Mouse (Mus musculus) embryonic fibroblast, embryonic 13.5 days (primary cell): ENCODE measurements at regions not wholly inside any gene's neighbourhood (a gene's known extent, or its start where the extent isn't known, plus 50 kb on each side); places are given as distances from the start of the nearest gene placed in this dataset.

Source experiments
- CTCF ChIP-seq: IDR thresholded peaks from 2 replicates; pipeline ENCODE4 v1.5.1; 2011; ENCODE audit warnings: mild to moderate bottlenecking, control low read depth, low read length, moderate library complexity, borderline replicate concordance; ENCODE audit not compliant: insufficient read depth
- POLR2A ChIP-seq: IDR thresholded peaks from 2 replicates; pipeline ENCODE4 v1.6.1; 2011; ENCODE audit warnings: low read depth, mild to moderate bottlenecking, control low read depth, low read length, moderate library complexity

- TF ChIP-seq CTCF (no peak), POLR2A (no peak)
Measured at GRCm38 (mm10) chr10:29736677-29737076, 201.0 kb upstream of the Rspo3 start.
